Mouse (Mus musculus): ENCODE measurements around the gene Sgpp2. TPM values are rescaled to one million over a fixed set of nuclear protein-coding genes. Genes with fewer than 3 reads are reported as not detected.

The Sgpp2 gene
- 6.7 and 7.8 TPM in 2 replicates for polyA plus RNA-seq (2012; rRNA removed)

GRCm38 (mm10) chr1:78310021-78310752, at the start of gene Sgpp2:
TSS of gene Sgpp2 (plus strand) at chr1:78310345.

Other genes starting within 250 kb of the Sgpp2 start
- gene Pax3, start 113.2 kb upstream of the Sgpp2 start, polyA plus RNA-seq (2012; rRNA removed), result not detected in 2 replicates
- gene Farsb, start 178.6 kb downstream of the Sgpp2 start, polyA plus RNA-seq (2012; rRNA removed), result 8.4 and 13.1 TPM in 2 replicates
- gene Mogat1, start 200.6 kb downstream of the Sgpp2 start, polyA plus RNA-seq (2012; rRNA removed), result 5.1 and 5.6 TPM in 2 replicates
- 0.16 TPM in 1 of 2 replicates, not detected in the other for gene BC035947, start 201.8 kb downstream of the Sgpp2 start, polyA plus RNA-seq (2012; rRNA removed)

Measured in ovary, adult 2 months (tissue).